Mouse (Mus musculus) stomach, postnatal 0 days (tissue): ENCODE results near the gene Cog3. TPM values are rescaled to one million over a fixed set of nuclear protein-coding genes. Genes with fewer than 3 reads are reported as not detected.

Experiments
- ATAC-seq: fragments of 200-750 bp; cut with Nextera tagmentation; 2 replicates; pipeline ENCODE4 v1.8.0; 2017; ENCODE audit not compliant: low FRiP score, low TSS enrichment
- DNase-seq: peaks from one replicate; pipeline ENCODE4 v3.0.0-alpha.2; 2016; ENCODE audit warnings: low spot score
- H3K27ac ChIP-seq: fragments of 300-500 bp; sonication (generic); replicated peaks from 2 replicates; pipeline ENCODE4 v1.5.1; 2014; ENCODE audit warnings: mild to moderate bottlenecking, control low read depth
- H3K27me3 ChIP-seq: fragments of 300-500 bp; sonication (generic); 2 replicates; pipeline ENCODE4 v1.6.1; 2014; ENCODE audit warnings: low read length; ENCODE audit not compliant: control insufficient read depth, insufficient read depth
- H3K36me3 ChIP-seq: fragments of 300-500 bp; sonication (generic); 2 replicates; pipeline ENCODE4 v1.6.1; 2014; ENCODE audit warnings: low read length, mixed read lengths; ENCODE audit not compliant: control insufficient read depth, insufficient read depth
- H3K4me1 ChIP-seq: fragments of 300-500 bp; sonication (generic); replicated peaks from 2 replicates; pipeline ENCODE4 v1.6.1; 2014; ENCODE audit warnings: antibody characterized with exemption; ENCODE audit not compliant: control insufficient read depth, insufficient read depth
- H3K4me2 ChIP-seq: fragments of 300-500 bp; sonication (generic); replicated peaks from 2 replicates; pipeline ENCODE4 v1.6.1; 2014; ENCODE audit warnings: low read depth, mild to moderate bottlenecking, control low read depth, moderate library complexity
- H3K4me3 ChIP-seq: fragments of 300-500 bp; sonication (generic); 2 replicates; pipeline ENCODE4 v1.5.1; 2014; ENCODE audit warnings: low read depth, low read length, control low read depth
- H3K9ac ChIP-seq: fragments of 300-500 bp; sonication (generic); 2 replicates; pipeline ENCODE4 v1.6.1; 2014; ENCODE audit warnings: mild to moderate bottlenecking, low read length, control low read depth, mixed read lengths
- H3K9me3 ChIP-seq: fragments of 300-500 bp; sonication (generic); 2 replicates; pipeline ENCODE4 v1.6.1; 2016; ENCODE audit warnings: low read length; ENCODE audit not compliant: control insufficient read depth
- CTCF ChIP-seq: IDR thresholded peaks from 2 replicates; pipeline ENCODE4 v1.5.1; 2016; ENCODE audit warnings: antibody characterized with exemption, low read depth, mild to moderate bottlenecking, moderate library complexity
- EP300 ChIP-seq: optimal IDR thresholded peaks from 2 replicates; pipeline ENCODE3; 2016; ENCODE audit warnings: antibody characterized with exemption
- WGBS: fragments of 180-500 bp; shearing (Covaris S2); extraction: QIAGEN DNeasy Blood & Tissue Kit; methylation state at CpG from one replicate; pipeline ENCODE4 v1.1.7; 2014; 5-methylcytosine and 5-hydroxymethylcytosine counted together
- polyA plus RNA-seq: library from polyadenylated mRNA; unstranded; fragments of >200 nt; fragmentation: Nextera tagmentation; extraction: Ambion mirVana; gene quantifications from 2 replicates; pipeline ENCODE4 v1.2.1, GENCODE M21; 2015

Cog3 gene
- polyA plus RNA-seq, 1 experiment from 2014 or later = 11.4 TPM

DNA sequence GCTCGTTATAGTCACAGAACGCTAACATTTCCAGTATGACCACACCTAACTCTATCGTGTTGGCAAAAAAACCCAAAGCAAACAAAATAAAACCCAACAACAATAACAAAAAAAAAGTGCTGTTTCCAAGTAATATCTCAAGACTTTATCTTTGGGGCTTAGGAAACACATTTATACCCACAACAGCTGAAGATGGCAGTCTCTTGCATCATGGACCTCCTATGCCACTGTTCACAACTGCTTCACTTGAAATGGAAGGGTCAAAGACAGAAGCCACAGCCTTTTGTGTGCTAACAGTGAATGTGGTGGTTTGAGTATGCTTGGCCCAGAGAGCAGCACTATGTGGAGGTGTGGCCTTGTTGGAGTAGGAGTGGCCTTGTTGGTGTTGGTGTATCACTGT is 37.1 kb upstream of the Cog3 start:
- H3K27me3 ChIP-seq = no peaks in the 10 kb centered on the region
- no peak overlapping the region for H3K4me3 ChIP-seq
- H3K9ac ChIP-seq = no peak overlapping the region
- no peak for ATAC-seq
- DNase-seq = no peak
- TF ChIP-seq EP300 (no peak), CTCF (no peak)
- H3K4me1 ChIP-seq = peaks cover 4% of the 10 kb centered on the region; the same call in 1 of the 2 replicates
- H3K4me2 ChIP-seq = no peak overlapping the region
- H3K9me3 ChIP-seq = no peaks in the 10 kb centered on the region
- no peak overlapping the region for H3K27ac ChIP-seq
- no peaks in the 10 kb centered on the region for H3K36me3 ChIP-seq
- 69% methylated on average over 3 of the region's 3 CpGs for WGBS

DNA sequence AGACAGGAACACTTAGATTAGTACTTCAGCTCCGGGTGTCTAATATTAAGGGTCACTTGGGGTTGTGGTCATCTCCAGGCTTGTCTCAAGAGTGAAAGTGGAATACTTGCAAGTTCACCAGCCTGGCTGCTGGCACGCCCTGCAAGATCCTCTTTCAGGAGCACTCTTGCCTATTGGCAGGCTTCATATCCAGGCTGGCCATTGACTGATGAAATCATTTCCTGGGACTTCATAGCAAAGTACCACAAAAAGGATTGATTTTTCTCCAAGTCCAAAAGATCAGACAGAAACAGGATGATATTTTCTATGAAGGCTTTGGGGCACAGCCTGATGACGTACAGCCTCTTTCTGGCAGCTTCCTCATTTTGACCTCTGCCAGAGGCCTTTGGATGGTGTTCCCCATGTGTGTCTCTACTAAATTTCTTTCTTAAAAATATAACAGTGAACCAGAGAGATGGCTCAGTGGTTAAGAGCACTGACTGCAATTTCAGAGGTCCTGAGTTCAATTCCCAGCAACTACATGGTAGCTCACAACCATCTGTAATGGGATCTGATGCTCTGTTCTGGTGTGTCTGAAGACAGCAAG is 36.2 kb upstream of the Cog3 start:
- DNase-seq = no peak
- no peak overlapping the region for H3K9ac ChIP-seq

DNA sequence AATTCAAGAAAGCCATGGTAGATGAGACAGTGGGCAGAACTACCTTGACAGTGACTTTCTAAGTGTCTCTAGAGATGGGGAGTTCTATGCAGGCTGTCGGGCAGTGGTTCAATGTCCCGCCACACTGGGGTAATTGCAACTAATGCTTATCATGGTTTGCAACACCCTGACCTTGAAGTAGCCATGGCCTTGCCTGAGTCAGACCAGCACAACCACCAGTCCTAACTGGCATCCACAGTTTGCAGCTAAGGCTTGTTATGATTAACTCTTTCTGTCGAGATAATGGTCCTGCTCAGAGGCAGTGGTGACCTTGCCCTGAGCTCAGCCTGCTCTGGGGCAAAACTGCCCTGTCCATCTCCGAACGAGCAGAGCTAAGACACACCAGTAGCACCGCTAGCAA is 35.0 kb upstream of the Cog3 start:
- ATAC-seq (no peak), DNase-seq (no peak)
- H3K9ac ChIP-seq = no peak overlapping the region
- H3K4me3 ChIP-seq = no peak overlapping the region
- H3K9me3 ChIP-seq = no peaks in the 10 kb centered on the region
- no peak for TF ChIP-seq CTCF
- no peak for TF ChIP-seq EP300
- H3K4me1 ChIP-seq = peaks cover 4% of the 10 kb centered on the region; the same call in 1 of the 2 replicates
- H3K4me2 ChIP-seq = no peak overlapping the region
- WGBS = 69% methylated on average over 6 of the region's 6 CpGs
- H3K27ac ChIP-seq = no peak overlapping the region
- no peaks in the 10 kb centered on the region for H3K36me3 ChIP-seq
- no peaks in the 10 kb centered on the region for H3K27me3 ChIP-seq

More for the DNA sequence above, 36.2 kb upstream of the Cog3 start:
- Histone ChIP-seq H3K4me1 (peaks cover 4% of the 10 kb centered on the region; the same call in 1 of the 2 replicates), H3K36me3 (no peaks in the 10 kb centered on the region), H3K4me3 (no peak overlapping the region), H3K27ac (no peak overlapping the region), H3K4me2 (no peak overlapping the region), H3K9me3 (no peaks in the 10 kb centered on the region), H3K27me3 (no peaks in the 10 kb centered on the region)
- WGBS = 74% methylated on average over 3 of the region's 3 CpGs
- TF ChIP-seq EP300 (no peak), CTCF (no peak)
- no peak for ATAC-seq

DNA sequence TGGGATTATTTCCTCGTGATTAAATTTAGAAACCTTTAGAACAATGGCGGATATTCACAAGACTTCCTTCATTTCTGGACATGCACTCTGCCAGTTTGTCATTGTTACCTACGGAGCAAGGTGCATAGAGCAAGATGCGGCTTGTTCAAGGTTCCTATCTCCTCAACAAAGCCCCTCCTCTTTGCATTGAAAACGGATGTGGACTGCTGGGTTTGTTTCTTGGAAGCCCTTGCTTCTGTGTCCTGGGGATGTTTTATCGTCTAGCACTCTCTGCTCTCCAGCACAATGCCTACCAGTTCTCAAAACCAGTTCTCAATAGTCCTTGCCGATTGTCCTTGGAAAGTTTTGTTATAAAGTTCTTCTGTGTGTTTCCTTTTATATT is 33.5 kb upstream of the Cog3 start:
- H3K36me3 ChIP-seq = no peaks in the 10 kb centered on the region
- no peaks in the 10 kb centered on the region for H3K9me3 ChIP-seq
- WGBS = 25% methylated on average over 7 of the region's 7 CpGs
- no peak overlapping the region for H3K9ac ChIP-seq
- ATAC-seq (no peak), DNase-seq (no peak)
- H3K27me3 ChIP-seq = no peaks in the 10 kb centered on the region
- peaks cover 4% of the 10 kb centered on the region; the same call in 1 of the 2 replicates for H3K4me1 ChIP-seq
- H3K27ac ChIP-seq = no peak overlapping the region
- TF ChIP-seq EP300 (no peak), CTCF (no peak)
- H3K4me3 ChIP-seq = peak overlapping the region; percentile 70; the same call in 1 of the 2 replicates
- H3K4me2 ChIP-seq = peak overlapping the region; percentile 80

DNA sequence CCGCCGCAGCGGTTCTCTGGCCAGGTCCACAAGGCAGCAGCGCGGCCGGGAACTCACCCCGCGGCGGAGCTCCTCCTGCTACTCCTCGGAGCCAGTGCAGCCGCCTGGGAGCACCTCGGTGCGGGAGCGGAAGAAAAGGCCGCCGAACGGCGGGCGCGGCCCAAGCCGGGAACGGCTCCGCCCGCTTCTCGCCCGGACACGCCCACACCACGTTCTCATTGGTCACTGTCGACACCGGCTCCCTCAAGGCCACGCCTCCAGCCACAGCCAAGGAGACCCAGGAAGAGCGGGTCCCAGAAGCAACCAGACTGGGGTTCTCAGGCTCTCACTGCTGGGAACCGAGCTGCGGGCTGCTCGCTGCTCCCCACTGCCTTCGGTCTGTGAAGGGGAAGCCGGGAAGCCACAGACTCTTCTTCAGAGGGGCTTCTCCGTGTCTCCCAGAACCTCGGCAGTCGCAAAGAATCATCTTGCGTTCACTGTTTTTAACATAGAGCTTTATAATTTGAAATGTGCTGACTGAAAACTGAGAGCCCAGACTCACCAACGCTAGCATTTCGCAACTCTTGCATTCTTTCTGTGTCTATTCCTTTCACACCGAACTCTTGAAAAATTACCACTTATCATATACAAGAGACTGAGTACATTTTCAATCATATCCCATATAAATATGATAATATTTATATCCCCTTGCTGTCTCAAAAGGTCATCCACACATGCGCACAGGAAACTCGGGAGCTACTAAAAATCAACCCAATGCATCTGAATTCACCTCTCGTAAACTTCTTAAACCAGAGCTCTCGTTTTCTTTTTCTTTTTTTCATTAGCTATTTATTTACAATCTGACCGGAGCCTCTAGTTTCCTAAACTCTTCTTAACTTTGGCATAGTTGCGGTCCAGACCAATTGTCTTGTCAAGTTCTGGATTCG is 32.8 kb upstream of the Cog3 start, which contains the start of gene Slc25a30:
Gene Slc25a30, minus strand, starts transcription at position 170 of the 926 bp plus-strand sequence.
- no peaks in the 10 kb centered on the region for H3K36me3 ChIP-seq
- peak within 1 kb of the TSS; percentile 75 for H3K27ac ChIP-seq
- H3K4me3 ChIP-seq = peak within 1 kb of the TSS; percentile 70
- H3K4me1 ChIP-seq = peaks cover 4% of the 10 kb centered on the region; the same call in 1 of the 2 replicates
- ATAC-seq (peak; percentile 99), DNase-seq (peak; percentile 98)
- WGBS = 4% methylated on average over 51 of the region's 51 CpGs
- H3K4me2 ChIP-seq = peak within 1 kb of the TSS; percentile 80
- TF ChIP-seq CTCF (peak; percentile 20; the same call in 1 of the 2 replicates), EP300 (no peak)
- no peaks in the 10 kb centered on the region for H3K27me3 ChIP-seq
- H3K9ac ChIP-seq = peak within 1 kb of the TSS; percentile 72
- H3K9me3 ChIP-seq = no peaks in the 10 kb centered on the region

- H3K4me2 ChIP-seq = peak overlapping the region; percentile 80
- ATAC-seq = peak; percentile 66
- H3K27me3 ChIP-seq = no peaks in the 10 kb centered on the region
- H3K27ac ChIP-seq = peak overlapping the region; percentile 75
- peak overlapping the region; percentile 72 for H3K9ac ChIP-seq
- peak overlapping the region; percentile 70 for H3K4me3 ChIP-seq
- 2% methylated on average over 26 of the region's 31 CpGs for WGBS
- no peaks in the 10 kb centered on the region for H3K36me3 ChIP-seq
- no peak for TF ChIP-seq CTCF
- no peak for TF ChIP-seq EP300
- DNase-seq = no peak
- no peaks in the 10 kb centered on the region for H3K9me3 ChIP-seq
- peaks cover 4% of the 10 kb centered on the region; the same call in 1 of the 2 replicates for H3K4me1 ChIP-seq
Observed at GRCm38 (mm10) chr14:75786424-75786867, 32.1 kb upstream of the Cog3 start.
